Mouse (Mus musculus): ENCODE measurements at regions not wholly inside any gene's neighbourhood (a gene's known extent, or its start where the extent isn't known, plus 50 kb on each side); places are given as distances from the start of the nearest gene placed in this dataset.

DNA sequence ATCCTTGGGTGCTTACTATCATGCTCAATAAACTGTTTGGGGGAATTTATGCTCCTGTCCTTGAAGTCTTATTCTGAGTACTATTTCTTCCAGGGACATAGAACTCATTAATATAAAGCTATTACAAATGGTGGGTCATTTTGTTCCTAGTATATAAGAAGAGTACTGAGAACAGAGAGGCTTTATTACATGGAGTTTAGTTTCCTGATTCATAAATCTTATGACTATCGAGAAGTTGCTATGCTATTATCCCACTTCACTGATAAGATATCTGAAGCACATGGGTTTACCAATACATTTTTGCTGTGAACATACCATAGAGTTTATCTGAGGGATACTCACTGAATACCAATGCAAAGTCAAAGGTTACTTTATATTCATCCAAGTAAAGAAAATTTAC lies 399.5 kb downstream of the Osr1 start:
- TF ChIP-seq CTCF (IDR thresholded peaks at IDR 0.05; ENCODE audit: borderline replicate concordance, insufficient read depth, low read length) (no peak), POLR2A (IDR thresholded peaks at IDR 0.05; ENCODE audit: low read depth, low read length) (no peak)

Measured in embryonic fibroblast, embryonic 13.5 days (primary cell).